Mouse (Mus musculus) lung, postnatal 0 days (tissue): ENCODE data around the gene Ptges3l. TPM values are rescaled to one million over a fixed set of nuclear protein-coding genes. Genes with fewer than 3 reads are reported as not detected.
A peak's percentile ranks its signal among the peaks of the same experiment; 100 is the strongest.

Source experiments
- ATAC-seq: fragments of 200-750 bp; cut with Nextera tagmentation; 2 replicates; pipeline ENCODE4 v1.8.0; 2017; ENCODE audit warnings: moderate library complexity
- DNase-seq: peaks from one replicate; pipeline ENCODE4 v3.0.0-alpha.2; 2016; ENCODE audit warnings: low spot score
- H3K27ac ChIP-seq: fragments of 300-500 bp; sonication (generic); 2 replicates; pipeline ENCODE4 v1.5.1; 2014; ENCODE audit warnings: antibody characterized with exemption, mild to moderate bottlenecking, low read length, mixed read lengths
- H3K27me3 ChIP-seq: fragments of 300-500 bp; sonication (generic); replicated peaks from 2 replicates; pipeline ENCODE4 v1.6.1; 2014; ENCODE audit warnings: low read length, mixed read lengths; ENCODE audit not compliant: insufficient read depth
- H3K36me3 ChIP-seq: fragments of 300-500 bp; sonication (generic); 2 replicates; pipeline ENCODE4 v1.6.1; 2014; ENCODE audit warnings: low read length, mixed read lengths; ENCODE audit not compliant: insufficient read depth
- H3K4me1 ChIP-seq: fragments of 300-500 bp; sonication (generic); 2 replicates; pipeline ENCODE4 v1.6.1; 2014; ENCODE audit warnings: antibody characterized with exemption, low read depth, low read length, mixed read lengths; ENCODE audit not compliant: insufficient read depth
- H3K4me2 ChIP-seq: fragments of 300-500 bp; sonication (generic); replicated peaks from 2 replicates; pipeline ENCODE4 v1.6.1; 2014; ENCODE audit warnings: low read depth, mild to moderate bottlenecking, low read length, moderate library complexity, mixed read lengths
- H3K4me3 ChIP-seq: fragments of 300-500 bp; sonication (generic); 2 replicates; pipeline ENCODE4 v1.5.1; 2014; ENCODE audit warnings: low read depth, low read length
- H3K9ac ChIP-seq: fragments of 300-500 bp; sonication (generic); replicated peaks from 2 replicates; pipeline ENCODE4 v1.6.1; 2014; ENCODE audit warnings: low read depth, mild to moderate bottlenecking
- H3K9me3 ChIP-seq: fragments of 300-500 bp; sonication (generic); 2 replicates; pipeline ENCODE4 v1.6.1; 2016; ENCODE audit warnings: low read length, mixed read lengths
- CTCF ChIP-seq: IDR thresholded peaks from 2 replicates; pipeline ENCODE4 v1.5.1; 2016; ENCODE audit warnings: antibody characterized with exemption, mild to moderate bottlenecking
- EP300 ChIP-seq: IDR thresholded peaks from 2 replicates; pipeline ENCODE4 v1.6.1; 2016; ENCODE audit warnings: antibody characterized with exemption, mild to moderate bottlenecking, control low read depth
- WGBS: fragments of 180-500 bp; shearing (Covaris S2); extraction: QIAGEN DNeasy Blood & Tissue Kit; methylation state at CpG from one replicate; pipeline ENCODE4 v1.1.7; 2014; 5-methylcytosine and 5-hydroxymethylcytosine counted together
- polyA plus RNA-seq: library from polyadenylated mRNA; unstranded; fragments of >200 nt; fragmentation: Nextera tagmentation; extraction: Ambion mirVana; gene quantifications from 2 replicates; pipeline ENCODE4 v1.2.1, GENCODE M21; 2015

Gene Ptges3l
- polyA plus RNA-seq, 1 experiment from 2014 or later = 6.5 TPM

- Histone ChIP-seq H3K4me1 (peaks cover 10% of the 10 kb centered on the region; the same call in 1 of the 2 replicates), H3K4me2 (no peak overlapping the region), H3K36me3 (peaks cover 19% of the 10 kb centered on the region), H3K9ac (no peak overlapping the region), H3K9me3 (no peaks in the 10 kb centered on the region), H3K4me3 (no peak overlapping the region), H3K27me3 (no peaks in the 10 kb centered on the region), H3K27ac (0 out of 2 replicates have a peak overlapping the region, but pooled peaks have one; percentile 9)
- WGBS = 47% methylated on average over 5 of the region's 6 CpGs
- DNase-seq (peak; percentile 57), ATAC-seq (peak; percentile 76)
- TF ChIP-seq CTCF (no peak), EP300 (peak; percentile 45; the same call in 1 of the 2 replicates)
These were observed 34.6 kb upstream of the Ptges3l start for GRCm38 (mm10) chr11:101459716-101460115.

GRCm38 (mm10) chr11:101458217-101458616 is 33.1 kb upstream of the Ptges3l start:
- H3K9ac ChIP-seq = no peak overlapping the region
- DNase-seq (no peak), ATAC-seq (no peak)
- H3K27me3 ChIP-seq = no peaks in the 10 kb centered on the region
- H3K4me1 ChIP-seq = no peaks in the 10 kb centered on the region; the same call in 1 of the 2 replicates
- H3K27ac ChIP-seq = no peak overlapping the region; the same call in 1 of the 2 replicates
- peaks cover 19% of the 10 kb centered on the region for H3K36me3 ChIP-seq
- WGBS = 83% methylated on average over 12 of the region's 12 CpGs
- H3K9me3 ChIP-seq = no peaks in the 10 kb centered on the region
- TF ChIP-seq EP300 (no peak), CTCF (no peak)
- H3K4me3 ChIP-seq = no peak overlapping the region
- H3K4me2 ChIP-seq = no peak overlapping the region

- peaks cover 19% of the 10 kb centered on the region for H3K36me3 ChIP-seq
- TF ChIP-seq EP300 = no peak
- no peak overlapping the region for H3K4me2 ChIP-seq
These were observed 32.5 kb upstream of the Ptges3l start for GRCm38 (mm10) chr11:101457631-101458030.

GRCm38 (mm10) chr11:101455627-101456026 is 30.5 kb upstream of the Ptges3l start:
- Histone ChIP-seq H3K27me3 (no peaks in the 10 kb centered on the region), H3K36me3 (peaks cover 9% of the 10 kb centered on the region; the same call in 1 of the 2 replicates), H3K4me3 (no peak overlapping the region), H3K4me1 (no peaks in the 10 kb centered on the region), H3K9ac (no peak overlapping the region), H3K27ac (no peak overlapping the region), H3K9me3 (no peaks in the 10 kb centered on the region), H3K4me2 (no peak overlapping the region)
- WGBS = 64% methylated on average over 7 of the region's 7 CpGs
- DNase-seq (no peak), ATAC-seq (no peak)
- TF ChIP-seq EP300 (no peak), CTCF (no peak)

More at GRCm38 (mm10) chr11:101457631-101458030, 32.5 kb upstream of the Ptges3l start:
- Histone ChIP-seq H3K4me1 (no peaks in the 10 kb centered on the region; the same call in 1 of the 2 replicates), H3K4me3 (no peak overlapping the region), H3K9ac (no peak overlapping the region), H3K9me3 (no peaks in the 10 kb centered on the region), H3K27me3 (no peaks in the 10 kb centered on the region), H3K27ac (no peak overlapping the region)
- WGBS = 88% methylated on average over 9 of the region's 9 CpGs
- ATAC-seq (no peak), DNase-seq (no peak)

GRCm38 (mm10) chr11:101454702-101455101 is 29.6 kb upstream of the Ptges3l start:
- H3K27ac ChIP-seq = no peak overlapping the region
- no peak overlapping the region for H3K4me3 ChIP-seq
- no peaks in the 10 kb centered on the region for H3K9me3 ChIP-seq
- WGBS = 56% methylated on average over 6 of the region's 6 CpGs
- 0 out of 2 replicates have a peak, but pooled peaks cover 4% of the 10 kb centered on the region for H3K4me1 ChIP-seq
- H3K4me2 ChIP-seq = no peak overlapping the region
- H3K36me3 ChIP-seq = peaks cover 3% of the 10 kb centered on the region; the same call in 1 of the 2 replicates
- TF ChIP-seq CTCF (no peak), EP300 (no peak)
- H3K27me3 ChIP-seq = no peaks in the 10 kb centered on the region
- ATAC-seq = no peak
- H3K9ac ChIP-seq = no peak overlapping the region
- DNase-seq = no peak

- H3K4me2 ChIP-seq = no peak overlapping the region
- TF ChIP-seq CTCF = no peak
- no peak for TF ChIP-seq EP300
- H3K27me3 ChIP-seq = no peaks in the 10 kb centered on the region
- H3K4me1 ChIP-seq = peaks cover 9% of the 10 kb centered on the region; the same call in 1 of the 2 replicates
- no peaks in the 10 kb centered on the region for H3K9me3 ChIP-seq
- no peak overlapping the region for H3K4me3 ChIP-seq
- 52% methylated on average over 10 of the region's 10 CpGs for WGBS
- no peaks in the 10 kb centered on the region for H3K36me3 ChIP-seq
- H3K9ac ChIP-seq = no peak overlapping the region
- no peak overlapping the region for H3K27ac ChIP-seq
- DNase-seq (no peak), ATAC-seq (no peak)
These were observed 27.1 kb upstream of the Ptges3l start for GRCm38 (mm10) chr11:101452093-101452774.
